Mouse (Mus musculus) cerebellum, adult 2 months (tissue): ENCODE results near the gene Ddx46. TPM values are rescaled to one million over a fixed set of nuclear protein-coding genes. Genes with fewer than 3 reads are reported as not detected.
"Not testable (repeated sequence)": the region's sequence is repeated elsewhere in the genome, so short reads cannot be mapped to it uniquely, and the experiment has no call there.

Experiments used
- DNase-seq, 2 experiments: peaks; one replicate each; pipeline ENCODE4 v3.0.0; 2021
- H3K27ac ChIP-seq: fragments of 200-500 bp; 2 replicates; pipeline ENCODE4 v1.5.1; 2012; ENCODE audit warnings: low read length, control low read depth, inconsistent platforms; ENCODE audit not compliant: insufficient read depth
- H3K27me3 ChIP-seq: fragments of 200-500 bp; 2 replicates; pipeline ENCODE4 v1.6.1; 2012; ENCODE audit warnings: inconsistent platforms, mild to moderate bottlenecking, low read length, moderate library complexity; ENCODE audit not compliant: control insufficient read depth, insufficient read depth
- H3K4me1 ChIP-seq: fragments of 200-500 bp; 2 replicates; pipeline ENCODE4 v1.6.1; 2011; ENCODE audit warnings: low read length; ENCODE audit not compliant: control insufficient read depth, insufficient read depth
- H3K4me3 ChIP-seq: fragments of 200-500 bp; replicated peaks from 2 replicates; pipeline ENCODE3; 2011; ENCODE audit warnings: mild to moderate bottlenecking, low read depth, low read length, control low read depth; ENCODE audit not compliant: insufficient read depth
- CTCF ChIP-seq: fragments of 200-500 bp; IDR thresholded peaks from 2 replicates; pipeline ENCODE4 v1.5.1; 2011; ENCODE audit warnings: low read depth, mild to moderate bottlenecking, control low read depth, low read length, moderate library complexity, borderline replicate concordance; ENCODE audit not compliant: insufficient read depth
- POLR2A ChIP-seq: fragments of 200-500 bp; IDR thresholded peaks from 2 replicates; pipeline ENCODE4 v1.6.1; 2011; ENCODE audit warnings: low read length, control low read depth, borderline replicate concordance; ENCODE audit not compliant: insufficient read depth
- WGBS: fragments of 180-500 bp; shearing (Covaris S2); methylation state at CpG from one replicate; pipeline ENCODE4 v1.1.7; 2018; 5-methylcytosine and 5-hydroxymethylcytosine counted together
- polyA plus RNA-seq: library from polyadenylated mRNA; depleted of rRNA; stranded (reverse); fragments of >200 nt; gene quantifications from 2 replicates; pipeline ENCODE4 v1.2.3, GENCODE M21; 2012

Ddx46 gene
- polyA plus RNA-seq, 1 experiment: 55.3 TPM

- Histone ChIP-seq H3K4me1 (no peaks in the 10 kb centered on the region), H3K4me3 (no peak overlapping the region), H3K27me3 (no peaks in the 10 kb centered on the region), H3K27ac (no peak overlapping the region)
- TF ChIP-seq POLR2A (no peak), CTCF (no peak)
- no peak for DNase-seq
- WGBS: 82% methylated on average over 2 of the region's 2 CpGs
These were observed 14.6 kb upstream of the Ddx46 start for GRCm38 (mm10) chr13:55620275-55620674.

GRCm38 (mm10) chr13:55622156-55622648 lies 12.6 kb upstream of the Ddx46 start:
- 19% methylated on average over 20 of the region's 20 CpGs for WGBS
- peak overlapping the region; percentile 94 for H3K4me3 ChIP-seq
- DNase-seq: peak; percentile 15 to 31
- H3K27me3 ChIP-seq, H3K27ac ChIP-seq, H3K4me1 ChIP-seq: not testable (repeated sequence)

GRCm38 (mm10) chr13:55622649-55623541 lies 11.9 kb upstream of the Ddx46 start, which contains the start of gene Caml:
TSS of gene Caml (plus strand) at chr13:55623005.
- under 1% methylated on average over 59 of the region's 59 CpGs for WGBS
- no peaks in the 10 kb centered on the region for H3K27me3 ChIP-seq
- peak within 1 kb of the TSS; percentile 87 for H3K27ac ChIP-seq
- peak within 1 kb of the TSS; percentile 94 for H3K4me3 ChIP-seq
- TF ChIP-seq POLR2A (peak; percentile 84; the same call in 1 of the 2 replicates), CTCF (no peak)
- DNase-seq: peak; percentile 89 to 92
- no peaks in the 10 kb centered on the region for H3K4me1 ChIP-seq

GRCm38 (mm10) chr13:55635146-55635571 lies 332 bp downstream of the Ddx46 start:
- TF ChIP-seq CTCF (no peak), POLR2A (no peak)
- Histone ChIP-seq H3K4me1 (no peaks in the 10 kb centered on the region), H3K27ac (peak overlapping the region; percentile 63; the same call in 1 of the 2 replicates), H3K27me3 (no peaks in the 10 kb centered on the region), H3K4me3 (peak overlapping the region; percentile 85)
- DNase-seq: no peak
- WGBS: under 1% methylated on average over 38 of the region's 40 CpGs

GRCm38 (mm10) chr13:55636185-55636983 lies 1.6 kb downstream of the Ddx46 start:
- H3K27ac ChIP-seq: no peak overlapping the region
- H3K4me3 ChIP-seq: no peak overlapping the region
- no peaks in the 10 kb centered on the region for H3K27me3 ChIP-seq
- H3K4me1 ChIP-seq: 0 out of 2 replicates have a peak, but pooled peaks cover 3% of the 10 kb centered on the region
- DNase-seq: no peak
- TF ChIP-seq POLR2A (no peak), CTCF (no peak)
- WGBS: 83% methylated on average over 14 of the region's 14 CpGs

GRCm38 (mm10) chr13:55640480-55640879 lies 5.7 kb downstream of the Ddx46 start:
- peak; percentile 57 to 74 for DNase-seq
- WGBS: 33% methylated on average over 8 of the region's 8 CpGs
- not testable (repeated sequence) for H3K4me3 ChIP-seq, H3K27me3 ChIP-seq, H3K27ac ChIP-seq, H3K4me1 ChIP-seq
- peak; percentile 81 for TF ChIP-seq CTCF

- TF ChIP-seq CTCF: no peak
- no peak for TF ChIP-seq POLR2A
- 91% methylated on average over 2 of the region's 2 CpGs for WGBS
- H3K4me1 ChIP-seq: 0 out of 2 replicates have a peak, but pooled peaks cover 3% of the 10 kb centered on the region
These were observed 9.7 kb downstream of the Ddx46 start for GRCm38 (mm10) chr13:55644525-55644924.

More at GRCm38 (mm10) chr13:55644525-55644924, 9.7 kb downstream of the Ddx46 start:
- H3K4me3 ChIP-seq: no peak overlapping the region
- H3K27ac ChIP-seq: no peak overlapping the region
- no peak for DNase-seq
- no peaks in the 10 kb centered on the region for H3K27me3 ChIP-seq
